Mouse (Mus musculus): ENCODE measurements around the gene Med18.
"Not testable (repeated sequence)": the region's sequence is repeated elsewhere in the genome, so short reads cannot be mapped to it uniquely, and the experiment has no call there.

Med18 gene

GRCm38 (mm10) chr4:132421556-132421922 lies 42.2 kb downstream of the Med18 start:
- no peak for DNase-seq (ENCODE audit: low spot score in 2 of 2)

- DNase-seq (ENCODE audit: low spot score in 2 of 2) = no peak
These were observed 43.2 kb downstream of the Med18 start for GRCm38 (mm10) chr4:132420471-132420870.

GRCm38 (mm10) chr4:132415966-132416365 lies 47.8 kb downstream of the Med18 start:
- DNase-seq (ENCODE audit: low spot score in 2 of 2) = no peak

- DNase-seq (ENCODE audit: low spot score in 2 of 2) = not testable (repeated sequence)
These were observed 50.5 kb downstream of the Med18 start for GRCm38 (mm10) chr4:132413257-132413656.

GRCm38 (mm10) chr4:132411322-132412094 lies 52.2 kb downstream of the Med18 start:
- no peak for DNase-seq (ENCODE audit: low spot score in 2 of 2)

GRCm38 (mm10) chr4:132409587-132410229 lies 54.0 kb downstream of the Med18 start:
- no peak for DNase-seq (ENCODE audit: low spot score in 2 of 2)
